Mouse (Mus musculus) kidney, adult 2 months (tissue): ENCODE data around the gene D17Wsu92e. TPM values are rescaled to one million over a fixed set of nuclear protein-coding genes. Genes with fewer than 3 reads are reported as not detected.
A peak's percentile ranks its signal among the peaks of the same experiment; 100 is the strongest.

Source experiments
- DNase-seq: peaks from one replicate; pipeline ENCODE4 v3.0.0; 2021
- H3K27ac ChIP-seq: fragments of 200-500 bp; 2 replicates; pipeline ENCODE4 v1.5.1; 2012; ENCODE audit warnings: low read depth, low read length, control low read depth, inconsistent platforms; ENCODE audit not compliant: insufficient read depth
- H3K27me3 ChIP-seq: fragments of 200-500 bp; replicated peaks from 2 replicates; pipeline ENCODE4 v1.6.1; 2012; ENCODE audit warnings: mild to moderate bottlenecking, moderate library complexity, low read length, inconsistent platforms; ENCODE audit not compliant: control insufficient read depth, insufficient read depth
- H3K36me3 ChIP-seq: fragments of 200-500 bp; 2 replicates; pipeline ENCODE4 v1.6.1; 2012; ENCODE audit warnings: mild to moderate bottlenecking, moderate library complexity, low read length, inconsistent platforms; ENCODE audit not compliant: control insufficient read depth, insufficient read depth
- H3K4me1 ChIP-seq: fragments of 200-500 bp; 2 replicates; pipeline ENCODE4 v1.6.1; 2011; ENCODE audit warnings: low read length; ENCODE audit not compliant: control insufficient read depth, insufficient read depth
- H3K4me3 ChIP-seq: fragments of 200-500 bp; 2 replicates; pipeline ENCODE4 v1.5.1; 2011; ENCODE audit warnings: mild to moderate bottlenecking, low read depth, low read length, control low read depth; ENCODE audit not compliant: insufficient read depth
- CTCF ChIP-seq: fragments of 200-500 bp; conservative IDR thresholded peaks from 2 replicates; pipeline ENCODE4 v1.5.1; 2011; ENCODE audit warnings: low read depth, mild to moderate bottlenecking, control low read depth, low read length, moderate library complexity, mixed read lengths; ENCODE audit not compliant: insufficient read depth, insufficient read length
- POLR2A ChIP-seq: fragments of 200-500 bp; IDR thresholded peaks from one replicate; pipeline ENCODE4 v1.6.1; 2011; ENCODE audit warnings: low read depth, low read length, control low read depth
- WGBS: fragments of 180-500 bp; shearing (Covaris S2); methylation state at CpG from one replicate; pipeline ENCODE4 v1.1.7; 2018; 5-methylcytosine and 5-hydroxymethylcytosine counted together
- polyA plus RNA-seq: library from polyadenylated mRNA; depleted of rRNA; stranded (reverse); fragments of >200 nt; gene quantifications from 2 replicates; pipeline ENCODE4 v1.2.3, GENCODE M21; 2012

The D17Wsu92e gene
- polyA plus RNA-seq, 1 experiment, result 189 TPM

DNA sequence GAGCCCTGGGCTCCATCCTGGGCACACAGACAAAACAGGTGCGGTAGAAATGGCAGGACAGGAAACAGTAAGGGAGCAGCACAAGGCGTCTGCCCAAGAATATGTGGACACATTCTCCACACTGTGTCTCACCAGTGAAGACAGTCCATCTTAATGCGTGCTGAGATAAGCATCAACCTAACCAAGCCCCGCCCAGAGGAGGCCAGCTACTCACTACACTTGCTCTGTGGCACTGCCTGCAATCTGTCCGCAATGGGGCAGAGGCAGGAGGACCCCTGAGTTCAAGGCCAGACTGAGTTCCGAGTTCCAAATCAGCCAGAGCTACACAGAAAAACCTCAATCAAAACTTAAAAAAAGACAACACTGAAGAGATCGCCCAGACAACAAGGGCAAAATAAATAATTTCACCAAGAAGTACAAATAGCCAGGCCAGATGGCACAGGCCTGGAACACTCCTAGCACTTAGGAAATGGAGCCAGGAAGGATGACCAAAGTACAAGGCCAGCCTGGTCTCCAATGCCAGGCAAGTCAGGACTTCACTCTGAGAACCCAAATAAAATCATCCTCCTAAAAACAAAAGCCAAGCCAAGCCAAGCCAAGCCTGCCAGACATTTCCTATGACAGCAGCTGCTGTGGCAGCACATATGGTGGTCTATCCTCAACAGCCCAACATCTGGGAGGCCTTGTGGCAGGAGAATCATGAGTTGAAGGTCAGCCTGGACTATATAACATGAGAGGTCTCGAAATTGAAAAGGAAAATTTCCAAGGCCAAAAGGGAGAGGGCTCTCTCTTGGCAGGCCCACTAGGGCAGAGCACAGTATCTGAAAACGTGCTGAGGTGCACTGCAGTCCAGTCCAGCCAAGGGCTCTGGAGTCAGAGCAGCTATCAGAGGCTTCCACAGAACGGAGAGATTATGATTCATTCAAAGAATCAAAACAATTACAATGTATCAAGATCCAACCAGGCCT is 15.4 kb downstream of the D17Wsu92e start:
- Histone ChIP-seq H3K27ac (peak overlapping the region; percentile 40; the same call in 1 of the 2 replicates), H3K27me3 (no peaks in the 10 kb centered on the region), H3K4me1 (peaks cover 30% of the 10 kb centered on the region), H3K36me3 (no peaks in the 10 kb centered on the region), H3K4me3 (no peak overlapping the region)
- TF ChIP-seq POLR2A (no peak), CTCF (no peak)
- peak; percentile 82 for DNase-seq
- WGBS, result 66% methylated on average over 10 of the region's 10 CpGs

DNA sequence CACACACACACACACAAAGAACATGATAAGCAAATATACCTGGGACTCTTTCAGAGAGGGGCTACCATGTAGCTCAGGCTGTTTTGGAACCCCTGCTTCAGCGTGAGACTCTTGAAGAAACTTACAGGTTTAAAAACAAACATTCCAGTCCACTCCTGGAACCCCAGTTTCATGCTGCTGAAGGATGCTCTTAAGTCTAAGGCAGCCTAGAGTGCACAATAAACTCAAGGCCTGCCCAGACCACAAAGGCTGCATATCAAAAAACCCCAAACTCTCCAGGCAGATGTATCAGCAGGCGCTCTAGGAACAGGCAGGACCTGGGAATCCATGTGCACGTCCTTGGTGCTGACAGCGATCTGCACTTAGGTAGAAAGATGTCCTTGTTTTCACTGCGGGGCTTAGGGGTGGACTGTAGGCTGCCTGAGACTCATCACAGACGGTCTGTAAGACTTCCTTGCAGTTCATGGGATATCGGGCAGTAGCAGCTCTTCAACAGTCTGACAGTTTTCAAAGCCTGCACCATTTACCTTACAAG is 16.2 kb downstream of the D17Wsu92e start:
- TF ChIP-seq CTCF (no peak), POLR2A (no peak)
- Histone ChIP-seq H3K4me1 (peaks cover 36% of the 10 kb centered on the region), H3K36me3 (no peaks in the 10 kb centered on the region), H3K27ac (no peak overlapping the region), H3K27me3 (no peaks in the 10 kb centered on the region), H3K4me3 (no peak overlapping the region)
- DNase-seq, result no peak
- WGBS, result 91% methylated on average over 7 of the region's 7 CpGs

DNA sequence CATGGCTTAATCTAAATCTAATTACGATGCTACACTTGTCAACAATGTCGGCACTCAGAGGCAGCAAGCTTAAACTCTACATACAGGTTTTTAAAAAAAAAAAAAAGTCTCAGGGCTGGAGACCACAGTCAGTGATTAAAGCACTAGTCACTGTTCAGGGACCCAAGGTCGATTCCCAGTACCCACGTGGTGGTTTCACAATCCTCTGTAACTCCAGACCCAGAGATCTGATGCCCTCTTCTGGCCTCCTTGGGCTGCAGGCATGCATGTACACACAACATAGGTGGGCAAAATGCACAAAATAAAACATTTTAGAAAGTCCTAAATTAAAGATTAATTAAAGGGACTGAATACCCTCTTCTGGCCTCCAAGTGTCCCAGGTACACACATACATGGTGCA is 16.7 kb downstream of the D17Wsu92e start:
- Histone ChIP-seq H3K36me3 (no peaks in the 10 kb centered on the region), H3K27me3 (no peaks in the 10 kb centered on the region), H3K4me3 (no peak overlapping the region), H3K27ac (no peak overlapping the region), H3K4me1 (peaks cover 36% of the 10 kb centered on the region)
- no peak for DNase-seq
- 78% methylated on average over 4 of the region's 4 CpGs for WGBS
- no peak; the same call in 1 of the 2 replicates for TF ChIP-seq CTCF
- no peak for TF ChIP-seq POLR2A

DNA sequence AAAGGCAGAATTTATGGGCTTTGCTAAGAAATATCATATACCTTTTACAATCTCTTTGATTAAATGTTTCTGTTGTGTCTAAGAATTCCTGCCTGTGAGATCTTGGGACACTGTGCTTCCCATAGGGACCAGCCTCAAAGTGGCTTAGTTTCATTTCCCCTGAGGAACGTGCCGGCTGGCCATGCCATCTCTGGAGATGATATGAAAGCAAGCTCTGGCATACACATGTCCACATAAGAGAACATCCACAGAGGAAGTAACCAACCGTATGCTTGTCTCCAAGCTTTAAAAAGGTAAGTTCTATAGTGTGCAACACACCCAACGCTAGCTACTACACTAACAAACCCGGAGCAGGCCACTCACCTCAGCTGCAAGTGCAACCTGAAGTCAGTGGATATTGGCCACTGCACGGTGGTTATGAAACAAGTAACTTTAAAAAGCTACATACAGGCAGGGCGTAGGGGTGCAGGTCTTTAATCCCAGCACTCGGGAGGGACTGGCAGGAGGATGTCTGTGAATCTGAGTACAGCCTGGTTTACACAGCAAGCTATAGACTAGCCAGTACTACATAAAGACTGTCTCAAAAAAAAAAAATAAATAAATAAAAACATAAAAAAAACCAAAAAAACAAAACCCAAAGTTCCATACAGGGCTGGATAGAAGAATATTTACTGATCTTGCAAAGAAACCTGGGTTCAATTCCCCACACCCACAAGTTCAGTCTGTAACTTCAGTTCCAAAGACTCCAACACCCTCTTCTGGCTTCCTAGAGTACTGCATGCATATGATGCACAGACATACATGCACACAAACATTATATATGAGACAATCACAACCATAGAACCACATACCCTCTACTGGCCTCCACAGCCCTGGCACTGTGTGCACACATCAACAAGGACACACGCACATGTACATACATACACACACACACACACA is 19.5 kb downstream of the D17Wsu92e start:
- peak overlapping the region; percentile 27; the same call in 1 of the 2 replicates for H3K27ac ChIP-seq
- no peak overlapping the region for H3K4me3 ChIP-seq
- H3K4me1 ChIP-seq, result peaks cover 42% of the 10 kb centered on the region
- TF ChIP-seq CTCF, result 0 out of 2 replicates have a peak, but pooled peaks have one; percentile 2
- TF ChIP-seq POLR2A, result no peak
- DNase-seq, result peak; percentile 48
- 54% methylated on average over 9 of the region's 9 CpGs for WGBS
- H3K36me3 ChIP-seq, result no peaks in the 10 kb centered on the region
- H3K27me3 ChIP-seq, result no peaks in the 10 kb centered on the region

DNA sequence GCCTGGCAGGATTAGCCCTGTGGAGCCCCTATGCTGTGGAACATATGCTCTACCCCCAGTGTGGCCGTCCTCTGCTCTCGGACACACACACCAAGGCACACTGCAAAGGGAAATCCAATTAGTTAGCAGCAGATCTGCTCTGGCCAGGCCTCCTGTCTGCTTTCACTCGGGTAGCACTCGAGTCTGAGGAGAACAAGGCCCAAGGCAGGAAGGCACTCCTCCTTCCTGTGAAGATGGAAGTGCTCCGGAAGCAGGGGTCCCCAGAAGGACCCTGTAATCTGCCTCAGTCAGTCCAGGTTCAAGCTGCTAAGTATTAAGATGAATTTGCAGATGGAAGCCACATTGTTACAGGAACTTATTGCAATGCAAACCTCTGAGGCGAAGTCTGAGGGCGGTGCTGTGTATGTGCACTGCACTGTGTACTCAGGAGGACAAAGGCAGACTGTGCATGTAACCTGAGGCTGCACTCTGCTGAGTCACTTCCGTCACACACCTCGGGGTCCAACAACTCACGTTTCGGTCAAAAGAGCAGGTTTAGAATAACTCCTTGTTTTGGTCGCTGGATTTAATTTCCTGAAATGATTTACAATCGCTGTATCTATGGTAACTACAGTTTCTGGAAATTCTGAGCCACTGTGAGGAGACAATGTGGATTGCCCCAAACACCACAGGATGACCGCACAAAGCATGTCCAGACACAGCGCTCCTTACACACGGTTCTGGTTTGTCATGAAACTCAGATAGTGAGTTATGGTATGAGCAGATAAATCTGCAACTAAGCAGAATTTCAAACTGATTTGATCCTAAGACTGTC is 20.5 kb downstream of the D17Wsu92e start:
- peak; percentile 78 for DNase-seq
- Histone ChIP-seq H3K4me3 (no peak overlapping the region), H3K27ac (peak overlapping the region; percentile 54), H3K4me1 (peaks cover 38% of the 10 kb centered on the region), H3K27me3 (no peaks in the 10 kb centered on the region), H3K36me3 (no peaks in the 10 kb centered on the region)
- TF ChIP-seq POLR2A (no peak), CTCF (no peak)
- WGBS, result 17% methylated on average over 16 of the region's 16 CpGs

DNA sequence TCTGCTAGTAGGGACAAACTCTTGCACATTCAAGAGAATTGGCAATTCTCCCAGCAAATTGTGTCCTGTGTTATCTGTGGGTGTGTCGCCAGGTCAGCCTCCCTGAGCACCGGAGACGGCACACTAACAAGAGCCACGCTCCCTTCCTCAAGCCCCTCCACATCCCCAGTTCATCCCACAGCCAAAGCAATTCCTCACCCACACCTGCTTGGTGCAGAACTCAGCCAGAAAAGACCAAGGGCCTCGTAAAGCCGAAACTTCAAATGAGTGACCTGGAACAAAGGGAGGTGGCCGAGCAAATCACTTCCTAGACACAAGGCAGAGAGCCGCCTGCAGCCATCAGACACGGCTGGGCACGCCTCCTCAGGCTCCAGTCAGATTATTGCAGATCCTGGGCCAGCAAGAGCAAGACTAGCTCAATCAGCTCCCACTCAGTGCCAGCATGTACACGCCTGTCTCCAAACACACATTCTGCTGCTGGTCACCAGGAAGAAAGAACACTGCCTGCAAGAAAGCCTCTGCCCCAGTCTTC is 23.0 kb downstream of the D17Wsu92e start:
- TF ChIP-seq POLR2A (no peak), CTCF (no peak)
- DNase-seq, result peak; percentile 72
- WGBS, result 9% methylated on average over 11 of the region's 11 CpGs
- no peak overlapping the region; the same call in 1 of the 2 replicates for H3K4me3 ChIP-seq
- H3K27me3 ChIP-seq, result no peaks in the 10 kb centered on the region
- H3K4me1 ChIP-seq, result peaks cover 38% of the 10 kb centered on the region
- peak overlapping the region; percentile 48; the same call in 1 of the 2 replicates for H3K27ac ChIP-seq
- no peaks in the 10 kb centered on the region for H3K36me3 ChIP-seq
